Comparison of ENCODE assay signal across 23 mouse cellular contexts in genomic region chr11:55413416-55413796, GRCm38 (mm10). TPM values are rescaled to one million over a fixed set of nuclear protein-coding genes. Genes with fewer than 3 reads are reported as not detected.
DNase-seq lines count a peak whose midpoint lies in the region; ATAC-seq and TF ChIP-seq lines count a peak whose summit lies in the region.
"Had no signal": no experiment of that assay in that cellular context is flagged by ENCODE, and none has a peak within 500 bp of the region (broad histone marks: within the 10 kb centered on the region; RNA-seq: fewer than 3 reads in every experiment).

No protein-coding gene starts in this region.

- 83% methylated on average over 2 of the region's 2 CpGs for WGBS in heart, embryonic 15.5 days
- WGBS in heart, embryonic 10.5 days = 96% methylated on average over 2 of the region's 2 CpGs
- WGBS in lung, postnatal 0 days = 73% methylated on average over 2 of the region's 2 CpGs
- WGBS in stomach, embryonic 15.5 days = 91% methylated on average over 2 of the region's 2 CpGs

- no peak overlapping the region for H3K4me2 ChIP-seq in heart, embryonic 15.5 days
- no peak overlapping the region for H3K4me2 ChIP-seq in lung, postnatal 0 days (replicated peaks; ENCODE audit: low read depth, low read length)
- 0 out of 2 replicates have a peak overlapping the region, but pooled peaks have one; percentile 5 for H3K4me2 ChIP-seq in stomach, embryonic 15.5 days
- H3K4me2 ChIP-seq: limb, embryonic 12.5 days; liver, embryonic 13.5 days; neural tube, embryonic 12.5 days had no signal

- H3K27me3 ChIP-seq in heart, embryonic 15.5 days = no peaks in the 10 kb centered on the region
- no peaks in the 10 kb centered on the region for H3K27me3 ChIP-seq in heart, embryonic 10.5 days (ENCODE audit: insufficient read depth, poor library complexity, severe bottlenecking)
- no peaks in the 10 kb centered on the region for H3K27me3 ChIP-seq in lung, postnatal 0 days (replicated peaks; ENCODE audit: insufficient read depth, low read length)
- no peaks in the 10 kb centered on the region for H3K27me3 ChIP-seq in stomach, embryonic 15.5 days (replicated peaks)
- H3K27me3 ChIP-seq: limb, embryonic 12.5 days; liver, embryonic 13.5 days; neural tube, embryonic 12.5 days had no signal

- TF ChIP-seq EP300 in lung, postnatal 0 days (IDR thresholded peaks at IDR 0.05) = no peak

- no peak for TF ChIP-seq CTCF in lung, postnatal 0 days (IDR thresholded peaks at IDR 0.05)

- H3K4me3 ChIP-seq in heart, embryonic 15.5 days = no peak overlapping the region
- no peak overlapping the region for H3K4me3 ChIP-seq in heart, embryonic 10.5 days
- H3K4me3 ChIP-seq in lung, postnatal 0 days (ENCODE audit: low read depth, low read length) = no peak overlapping the region
- no peak overlapping the region for H3K4me3 ChIP-seq in stomach, embryonic 15.5 days (replicated peaks)
- H3K4me3 ChIP-seq: limb, embryonic 12.5 days; liver, embryonic 13.5 days; midbrain, embryonic 10.5 days; neural tube, embryonic 12.5 days had no signal

- H3K27ac ChIP-seq in heart, embryonic 15.5 days = peak overlapping the region; percentile 94
- no peak overlapping the region; the same call in 1 of the 2 replicates for H3K27ac ChIP-seq in heart, embryonic 10.5 days
- H3K27ac ChIP-seq in lung, postnatal 0 days (ENCODE audit: low read length) = peak overlapping the region; percentile 82
- no peak overlapping the region for H3K27ac ChIP-seq in stomach, embryonic 15.5 days
- H3K27ac ChIP-seq: limb, embryonic 12.5 days; liver, embryonic 13.5 days; macrophage; midbrain, embryonic 10.5 days; neural tube, embryonic 12.5 days had no signal

- no peaks in the 10 kb centered on the region for H3K9me3 ChIP-seq in heart, embryonic 15.5 days (replicated peaks)
- no peaks in the 10 kb centered on the region for H3K9me3 ChIP-seq in heart, embryonic 10.5 days
- no peaks in the 10 kb centered on the region for H3K9me3 ChIP-seq in lung, postnatal 0 days (ENCODE audit: low read length)
- no peaks in the 10 kb centered on the region for H3K9me3 ChIP-seq in stomach, embryonic 15.5 days
- H3K9me3 ChIP-seq: G1E; limb, embryonic 12.5 days; liver, embryonic 13.5 days; midbrain, embryonic 10.5 days; neural tube, embryonic 12.5 days had no signal

- H3K9ac ChIP-seq in heart, embryonic 15.5 days = no peak overlapping the region
- no peak overlapping the region for H3K9ac ChIP-seq in lung, postnatal 0 days (replicated peaks; ENCODE audit: low read depth)
- H3K9ac ChIP-seq in stomach, embryonic 15.5 days = no peak overlapping the region
- H3K9ac ChIP-seq: limb, embryonic 12.5 days; liver, embryonic 13.5 days; neural tube, embryonic 12.5 days had no signal

- DNase-seq in adrenal gland, adult 8-10 months = peak; percentile 58
- DNase-seq in adrenal gland, adult 18-20 months (ENCODE audit: low spot score in 2 of 2) = no peak
- no peak for DNase-seq in heart, embryonic 10.5 days (ENCODE audit: low spot score)
- DNase-seq in lung, postnatal 0 days (ENCODE audit: low spot score) = no peak
- DNase-seq in lung, postnatal 36 days = no peak
- DNase-seq in layer of hippocampus, postnatal 10 days (ENCODE audit: low spot score in 2 of 2) = no peak
- DNase-seq: cerebellum, adult 11 months; cerebellum, postnatal 14 days; gastrocnemius, postnatal 14 days; kidney, adult 2 months; kidney, postnatal 4 days; liver, embryonic 13.5 days; lung, embryonic 14.5 days; thymus, adult 2 months had no signal

- peaks cover 61% of the 10 kb centered on the region for H3K4me1 ChIP-seq in heart, embryonic 15.5 days (replicated peaks)
- H3K4me1 ChIP-seq in heart, embryonic 10.5 days = peaks cover 61% of the 10 kb centered on the region
- H3K4me1 ChIP-seq in lung, postnatal 0 days (ENCODE audit: insufficient read depth, low read depth, low read length) = peaks cover 30% of the 10 kb centered on the region; the same call in 1 of the 2 replicates
- peaks cover 43% of the 10 kb centered on the region for H3K4me1 ChIP-seq in stomach, embryonic 15.5 days

- peaks cover 19% of the 10 kb centered on the region for H3K36me3 ChIP-seq in heart, embryonic 15.5 days
- H3K36me3 ChIP-seq in heart, embryonic 10.5 days = peaks cover 66% of the 10 kb centered on the region
- H3K36me3 ChIP-seq in lung, postnatal 0 days (ENCODE audit: insufficient read depth, low read length) = peaks cover 16% of the 10 kb centered on the region; the same call in 1 of the 2 replicates
- peaks cover 19% of the 10 kb centered on the region for H3K36me3 ChIP-seq in stomach, embryonic 15.5 days
- H3K36me3 ChIP-seq: G1E; liver, embryonic 13.5 days had no signal

- ATAC-seq in heart, embryonic 15.5 days (replicated peaks; ENCODE audit: insufficient number of reproducible peaks, insufficient read depth, low FRiP score, low read depth) = no peak
- ATAC-seq in lung, postnatal 0 days = no peak
- ATAC-seq in stomach, embryonic 15.5 days (ENCODE audit: insufficient read depth, low FRiP score, low read depth) = no peak
- ATAC-seq: activated CD4-positive, CD25-positive, alpha-beta regulatory T cell, adult 4 months had no signal

RNA-seq across cellular contexts. Expression of gene Sparc, which starts 9.6 kb away (rescaled TPM):
- 1,000 to 10,000 TPM; 1,201 to 2,025 (median 1,729) TPM for total RNA-seq in adrenal gland, adult 8-10 months (2022)
- total RNA-seq in adrenal gland, adult 18-20 months (2021) = 1,000 to 10,000 TPM; 1,159 to 2,168 TPM
- 1,914 and 2,149 TPM in 2 replicates for polyA plus RNA-seq in heart, embryonic 15.5 days (2015; fragmentation: Nextera tagmentation; extraction: Ambion mirVana)
- 995 and 1,097 TPM in 2 replicates for polyA plus RNA-seq in heart, embryonic 10.5 days (2016; fragmentation: Nextera tagmentation; extraction: Ambion mirVana)
- 3,302 and 3,486 TPM in 2 replicates for polyA plus RNA-seq in lung, postnatal 0 days (2015; fragmentation: Nextera tagmentation; extraction: Ambion mirVana)
- 1,683 and 1,927 TPM in 2 replicates for polyA plus RNA-seq in stomach, embryonic 15.5 days (2015; fragmentation: Nextera tagmentation; extraction: Ambion mirVana)
- total RNA-seq in layer of hippocampus, postnatal 10 days (2021) = 100 to 1,000 TPM; 378 to 402 TPM
- total RNA-seq: monocyte, adult 5-6 weeks had no signal
- polyA plus RNA-seq: activated CD4-positive, CD25-positive, alpha-beta regulatory T cell, adult 4 months; G1E had no signal

RNA-seq across cellular contexts. Expression of gene Atox1, which starts 47.6 kb away (rescaled TPM):
- 100 to 1,000 TPM; 171 to 396 (median 303) TPM for total RNA-seq in adrenal gland, adult 8-10 months (2022)
- total RNA-seq in adrenal gland, adult 18-20 months (2021) = 100 to 1,000 TPM; 231 to 325 TPM
- polyA plus RNA-seq in heart, embryonic 15.5 days (2015; fragmentation: Nextera tagmentation; extraction: Ambion mirVana) = 252 and 260 TPM in 2 replicates
- polyA plus RNA-seq in heart, embryonic 10.5 days (2016; fragmentation: Nextera tagmentation; extraction: Ambion mirVana) = 269 and 273 TPM in 2 replicates
- 440 and 498 TPM in 2 replicates for polyA plus RNA-seq in lung, postnatal 0 days (2015; fragmentation: Nextera tagmentation; extraction: Ambion mirVana)
- 385 and 409 TPM in 2 replicates for polyA plus RNA-seq in stomach, embryonic 15.5 days (2015; fragmentation: Nextera tagmentation; extraction: Ambion mirVana)
- total RNA-seq in layer of hippocampus, postnatal 10 days (2021) = 100 to 1,000 TPM; 139 to 143 TPM

RNA-seq across cellular contexts. Expression of gene G3bp1, which starts 56.1 kb away (rescaled TPM):
- 10 to 100 TPM; 49.8 to 58.6 (median 57.0) TPM for total RNA-seq in adrenal gland, adult 8-10 months (2022)
- 10 to 100 TPM; 49.7 to 56.3 TPM for total RNA-seq in adrenal gland, adult 18-20 months (2021)
- polyA plus RNA-seq in heart, embryonic 15.5 days (2015; fragmentation: Nextera tagmentation; extraction: Ambion mirVana) = 94.4 and 105 TPM in 2 replicates
- 164 and 188 TPM in 2 replicates for polyA plus RNA-seq in heart, embryonic 10.5 days (2016; fragmentation: Nextera tagmentation; extraction: Ambion mirVana)
- 47.7 and 52.5 TPM in 2 replicates for polyA plus RNA-seq in lung, postnatal 0 days (2015; fragmentation: Nextera tagmentation; extraction: Ambion mirVana)
- polyA plus RNA-seq in stomach, embryonic 15.5 days (2015; fragmentation: Nextera tagmentation; extraction: Ambion mirVana) = 145 and 163 TPM in 2 replicates
- total RNA-seq in layer of hippocampus, postnatal 10 days (2021) = 10 to 100 TPM; 43.8 to 44.0 TPM

Comparison
In these comparisons a context has a peak if more than half of its experiments do, and no peak if none do; other contexts are left out.
1. H3K27ac ChIP-seq: peak in heart, embryonic 15.5 days (single experiment) and lung, postnatal 0 days (single experiment); none in heart, embryonic 10.5 days (single experiment) and stomach, embryonic 15.5 days (single experiment).